ENCODE assay signal across 20 mouse cellular contexts in genomic region chr6:141632935-141633334, GRCm38 (mm10). TPM values are rescaled to one million over a fixed set of nuclear protein-coding genes. Genes with fewer than 3 reads are reported as not detected.
DNase-seq lines count a peak whose midpoint lies in the region; ATAC-seq and TF ChIP-seq lines count a peak whose summit lies in the region.
"Had no signal": no experiment of that assay in that cellular context is flagged by ENCODE, and none has a peak within 500 bp of the region (broad histone marks: within the 10 kb centered on the region; RNA-seq: fewer than 3 reads in every experiment).

No protein-coding gene starts in this region.

- no peaks in the 10 kb centered on the region for H3K36me3 ChIP-seq in hindbrain, postnatal 0 days (ENCODE audit: insufficient read depth, low read length)
- no peaks in the 10 kb centered on the region for H3K36me3 ChIP-seq in hindbrain, embryonic 13.5 days
- H3K36me3 ChIP-seq: embryonic facial prominence, embryonic 15.5 days; heart, embryonic 13.5 days; limb, embryonic 13.5 days; neural tube, embryonic 15.5 days had no signal

- no peak overlapping the region for H3K9ac ChIP-seq in hindbrain, postnatal 0 days (replicated peaks; ENCODE audit: low read length)
- no peak overlapping the region for H3K9ac ChIP-seq in hindbrain, embryonic 13.5 days
- H3K9ac ChIP-seq: embryonic facial prominence, embryonic 15.5 days; heart, embryonic 13.5 days; hindbrain, embryonic 14.5 days; limb, embryonic 13.5 days; neural tube, embryonic 15.5 days had no signal

- no peak overlapping the region for H3K4me2 ChIP-seq in hindbrain, postnatal 0 days (ENCODE audit: low read depth, low read length)
- H3K4me2 ChIP-seq in hindbrain, embryonic 13.5 days = no peak overlapping the region
- H3K4me2 ChIP-seq: embryonic facial prominence, embryonic 15.5 days; heart, embryonic 13.5 days; hindbrain, embryonic 14.5 days; limb, embryonic 13.5 days; neural tube, embryonic 15.5 days had no signal

- TF ChIP-seq POLR2A in cerebellum, adult 2 months (IDR thresholded peaks at IDR 0.05; ENCODE audit: borderline replicate concordance, insufficient read depth, low read length) = no peak

- H3K4me3 ChIP-seq in cerebellum, adult 2 months (replicated peaks; ENCODE audit: insufficient read depth, low read depth, low read length) = no peak overlapping the region
- H3K4me3 ChIP-seq in hindbrain, postnatal 0 days (ENCODE audit: low read length) = no peak overlapping the region
- no peak overlapping the region for H3K4me3 ChIP-seq in hindbrain, embryonic 13.5 days
- H3K4me3 ChIP-seq: embryonic facial prominence, embryonic 15.5 days; heart, embryonic 13.5 days; left cerebral cortex, adult 2 months; limb, embryonic 13.5 days; neural tube, embryonic 15.5 days had no signal

- H3K27me3 ChIP-seq in cerebellum, adult 2 months (ENCODE audit: control insufficient read depth, insufficient read depth, low read length) = no peaks in the 10 kb centered on the region
- no peaks in the 10 kb centered on the region for H3K27me3 ChIP-seq in hindbrain, postnatal 0 days (ENCODE audit: insufficient read depth, low read length)
- H3K27me3 ChIP-seq in hindbrain, embryonic 13.5 days = no peaks in the 10 kb centered on the region
- H3K27me3 ChIP-seq: embryonic facial prominence, embryonic 15.5 days; heart, embryonic 13.5 days; limb, embryonic 13.5 days; neural tube, embryonic 15.5 days had no signal

- DNase-seq in cerebellum, adult 2 months = peak; percentile 4 to 10
- no peak for DNase-seq in cerebellum, adult 9-10 months
- peak; percentile 11 for DNase-seq in hindbrain, postnatal 0 days (ENCODE audit: low spot score)
- DNase-seq in ovary, postnatal 10 days (ENCODE audit: low spot score) = peak; percentile 3
- DNase-seq in ovary, adult 18-20 months (ENCODE audit: low spot score) = no peak
- peak; percentile 17 to 20 for DNase-seq in kidney, postnatal 4 days
- DNase-seq in B cell, adult 2 months = no peak
- DNase-seq: gastrocnemius, postnatal 14 days; thymus, adult 2 months had no signal

- ATAC-seq in hindbrain, postnatal 0 days = no peak
- no peak for ATAC-seq in hindbrain, embryonic 13.5 days (ENCODE audit: low FRiP score)
- ATAC-seq: forebrain, embryonic 16.5 days had no signal

- H3K9me3 ChIP-seq in hindbrain, postnatal 0 days (ENCODE audit: low read length) = no peaks in the 10 kb centered on the region
- H3K9me3 ChIP-seq in hindbrain, embryonic 13.5 days = no peaks in the 10 kb centered on the region
- H3K9me3 ChIP-seq: embryonic facial prominence, embryonic 15.5 days; heart, embryonic 13.5 days; limb, embryonic 13.5 days; neural tube, embryonic 15.5 days had no signal

- WGBS in cerebellum, adult 2 months = 44% methylated on average over 6 of the region's 6 CpGs
- 67% methylated on average over 6 of the region's 6 CpGs for WGBS in hindbrain, postnatal 0 days
- WGBS in hindbrain, embryonic 13.5 days = 84% methylated on average over 6 of the region's 6 CpGs

- no peak for TF ChIP-seq CTCF in cerebellum, adult 2 months (IDR thresholded peaks at IDR 0.05; ENCODE audit: borderline replicate concordance, insufficient read depth, low read depth, low read length)
- no peak for TF ChIP-seq CTCF in hindbrain, postnatal 0 days (IDR thresholded peaks at IDR 0.05; ENCODE audit: low read depth)

- no peak overlapping the region for H3K27ac ChIP-seq in cerebellum, adult 2 months (ENCODE audit: insufficient read depth, low read length)
- no peak overlapping the region for H3K27ac ChIP-seq in hindbrain, postnatal 0 days
- H3K27ac ChIP-seq in hindbrain, embryonic 13.5 days = no peak overlapping the region
- H3K27ac ChIP-seq: embryonic facial prominence, embryonic 15.5 days; heart, embryonic 13.5 days; hindbrain, embryonic 14.5 days; left cerebral cortex, adult 2 months; limb, embryonic 13.5 days; neural tube, embryonic 15.5 days had no signal

- H3K4me1 ChIP-seq in cerebellum, adult 2 months (ENCODE audit: control insufficient read depth, insufficient read depth, low read length) = no peaks in the 10 kb centered on the region
- H3K4me1 ChIP-seq in hindbrain, postnatal 0 days (ENCODE audit: insufficient read depth, low read length) = no peaks in the 10 kb centered on the region
- no peaks in the 10 kb centered on the region for H3K4me1 ChIP-seq in hindbrain, embryonic 13.5 days (replicated peaks)
- H3K4me1 ChIP-seq: embryonic facial prominence, embryonic 15.5 days; heart, embryonic 13.5 days; limb, embryonic 13.5 days; neural tube, embryonic 15.5 days had no signal

RNA-seq across cellular contexts. Expression of gene Slco1b2, which starts 3.6 kb away (rescaled TPM):
- 0.05 TPM in 2 replicates for polyA plus RNA-seq in cerebellum, adult 2 months (2012; rRNA removed)
- not detected in 2 replicates for total RNA-seq in hindbrain, postnatal 0 days (2014; rRNA removed)
- polyA plus RNA-seq in hindbrain, postnatal 0 days (2015; fragmentation: Nextera tagmentation; extraction: Ambion mirVana) = not detected in 2 replicates
- polyA plus RNA-seq in hindbrain, embryonic 13.5 days (2015; fragmentation: Nextera tagmentation; extraction: Ambion mirVana) = not detected in 2 replicates
- total RNA-seq: common myeloid progenitor, adult 5-6 weeks; gastrocnemius, postnatal 14 days; megakaryocyte-erythroid progenitor cell, adult 5-6 weeks had no signal
- polyA plus RNA-seq: embryonic facial prominence, embryonic 15.5 days; forebrain, embryonic 16.5 days; heart, embryonic 13.5 days; hindbrain, embryonic 14.5 days; limb, embryonic 13.5 days; lung, embryonic 16.5 days; neural tube, embryonic 15.5 days; thymus, adult 2 months had no signal

Comparison
In these comparisons a context has a peak if more than half of its experiments do, and no peak if none do; other contexts are left out.
1. DNase-seq: peak in cerebellum, adult 2 months (2 of 2), hindbrain, postnatal 0 days (single experiment), ovary, postnatal 10 days (single experiment) and kidney, postnatal 4 days (2 of 2); none in cerebellum, adult 9-10 months (single experiment), ovary, adult 18-20 months (single experiment) and B cell, adult 2 months (0 of 2).